14 mouse cellular contexts compared by ENCODE assay signal in genomic region chr11:115318245-115319027, GRCm38 (mm10). TPM values are rescaled to one million over a fixed set of nuclear protein-coding genes. Genes with fewer than 3 reads are reported as not detected.
A peak's percentile ranks its signal among the peaks of the same experiment; 100 is the strongest.
DNase-seq lines count a peak whose midpoint lies in the region; ATAC-seq lines count a peak whose summit lies in the region.
"Had no signal": no experiment of that assay in that cellular context is flagged by ENCODE, and none has a peak within 500 bp of the region (broad histone marks: within the 10 kb centered on the region; RNA-seq: fewer than 3 reads in every experiment).

No protein-coding gene starts in this region.

- no peak overlapping the region for H3K27ac ChIP-seq in forebrain, embryonic 10.5 days
- no peak overlapping the region for H3K27ac ChIP-seq in forebrain, embryonic 11.5 days (ENCODE audit: low read depth, low read length)
- no peak overlapping the region for H3K27ac ChIP-seq in limb, embryonic 12.5 days
- H3K27ac ChIP-seq: stomach, embryonic 15.5 days had no signal

- H3K9ac ChIP-seq in forebrain, embryonic 11.5 days (ENCODE audit: low read length): no peak overlapping the region
- H3K9ac ChIP-seq in limb, embryonic 12.5 days (replicated peaks): no peak overlapping the region
- H3K9ac ChIP-seq: stomach, embryonic 15.5 days had no signal

- H3K4me2 ChIP-seq in forebrain, embryonic 11.5 days (ENCODE audit: low read depth, low read length, severe bottlenecking): no peak overlapping the region
- H3K4me2 ChIP-seq in limb, embryonic 12.5 days: no peak overlapping the region
- H3K4me2 ChIP-seq: stomach, embryonic 15.5 days had no signal

- intact Hi-C loops in left cerebral cortex, postnatal 25 days (cut with DNase I): no loop called here

- WGBS in forebrain, embryonic 10.5 days: 5% methylated on average over 63 of the region's 63 CpGs
- WGBS in forebrain, embryonic 11.5 days: 6% methylated on average over 63 of the region's 63 CpGs
- 4% methylated on average over 63 of the region's 63 CpGs for WGBS in limb, embryonic 12.5 days

- peak overlapping the region; percentile 28; the same call in 1 of the 2 replicates for H3K4me3 ChIP-seq in forebrain, embryonic 10.5 days
- no peak overlapping the region for H3K4me3 ChIP-seq in forebrain, embryonic 11.5 days (ENCODE audit: low read depth, low read length)
- peak overlapping the region; percentile 18; the same call in 1 of the 2 replicates for H3K4me3 ChIP-seq in limb, embryonic 12.5 days (replicated peaks)
- H3K4me3 ChIP-seq: stomach, embryonic 15.5 days had no signal

- peaks cover 100% of the 10 kb centered on the region for H3K27me3 ChIP-seq in forebrain, embryonic 10.5 days (ENCODE audit: poor library complexity, severe bottlenecking)
- peaks cover 81% of the 10 kb centered on the region for H3K27me3 ChIP-seq in forebrain, embryonic 11.5 days (ENCODE audit: control insufficient read depth, insufficient read depth, low read length)
- H3K27me3 ChIP-seq in limb, embryonic 12.5 days: peaks cover 100% of the 10 kb centered on the region

- H3K36me3 ChIP-seq in forebrain, embryonic 10.5 days (replicated peaks): no peaks in the 10 kb centered on the region
- no peaks in the 10 kb centered on the region for H3K36me3 ChIP-seq in forebrain, embryonic 11.5 days (ENCODE audit: control insufficient read depth, insufficient read depth, low read length)
- H3K36me3 ChIP-seq in limb, embryonic 12.5 days: no peaks in the 10 kb centered on the region
- H3K36me3 ChIP-seq: stomach, embryonic 15.5 days had no signal

- ATAC-seq in forebrain, embryonic 11.5 days (replicated peaks; ENCODE audit: low FRiP score): no peak
- ATAC-seq in limb, embryonic 12.5 days (ENCODE audit: insufficient number of reproducible peaks, insufficient read depth, low FRiP score, low TSS enrichment, low read depth): no peak
- ATAC-seq in frontal cortex, adult (ENCODE audit: low TSS enrichment): no peak
- ATAC-seq: activated CD4-positive, CD25-positive, alpha-beta regulatory T cell, adult 4 months had no signal

- H3K9me3 ChIP-seq in forebrain, embryonic 10.5 days: no peaks in the 10 kb centered on the region
- no peaks in the 10 kb centered on the region for H3K9me3 ChIP-seq in forebrain, embryonic 11.5 days (ENCODE audit: control insufficient read depth, low read length)
- H3K9me3 ChIP-seq in limb, embryonic 12.5 days: no peaks in the 10 kb centered on the region
- H3K9me3 ChIP-seq: stomach, embryonic 15.5 days had no signal

- H3K4me1 ChIP-seq in forebrain, embryonic 10.5 days: peaks cover 44% of the 10 kb centered on the region
- H3K4me1 ChIP-seq in forebrain, embryonic 11.5 days (replicated peaks; ENCODE audit: control insufficient read depth, insufficient read depth, low read length): peaks cover 2% of the 10 kb centered on the region; the same call in 1 of the 2 replicates
- peaks cover 9% of the 10 kb centered on the region; the same call in 1 of the 2 replicates for H3K4me1 ChIP-seq in limb, embryonic 12.5 days (replicated peaks)

- no peak for DNase-seq in forebrain, embryonic 10.5 days (ENCODE audit: extremely low spot score, low spot score)
- DNase-seq in forebrain, embryonic 11.5 days (ENCODE audit: low spot score): no peak
- peak; percentile 50 for DNase-seq in testis, postnatal 10 days (ENCODE audit: low spot score)
- no peak for DNase-seq in testis, postnatal 14 days (ENCODE audit: low spot score)
- DNase-seq in left cerebral cortex, postnatal 25 days (ENCODE audit: low spot score in 2 of 2): no peak
- DNase-seq in urinary bladder, postnatal 10 days (ENCODE audit: low spot score): no peak
- DNase-seq: cerebellum, adult 11-12 months; kidney, adult 9 months; retina, postnatal 1 day had no signal

RNA-seq across cellular contexts. Expression of gene Ush1g, which starts 3.4 kb away (rescaled TPM):
- polyA plus RNA-seq in forebrain, embryonic 10.5 days (2016; fragmentation: Nextera tagmentation; extraction: Ambion mirVana): 0.05 TPM in 1 of 2 replicates, not detected in the other
- not detected in 2 replicates for polyA plus RNA-seq in forebrain, embryonic 11.5 days (2014; fragmentation: Nextera tagmentation; extraction: Ambion mirVana)
- polyA plus RNA-seq in limb, embryonic 12.5 days (2016; fragmentation: Nextera tagmentation; extraction: Ambion mirVana): not detected in 2 replicates
- under 1 TPM; 0.18 to 0.28 TPM for total RNA-seq in left cerebral cortex, postnatal 25 days (2021)
- polyA plus RNA-seq: activated CD4-positive, CD25-positive, alpha-beta regulatory T cell, adult 4 months had no signal

RNA-seq across cellular contexts. Expression of gene Otop2, which starts 11.5 kb away (rescaled TPM):
- polyA plus RNA-seq in forebrain, embryonic 10.5 days (2016; fragmentation: Nextera tagmentation; extraction: Ambion mirVana): 0.12 TPM in 1 of 2 replicates, not detected in the other
- not detected in 2 replicates for polyA plus RNA-seq in forebrain, embryonic 11.5 days (2014; fragmentation: Nextera tagmentation; extraction: Ambion mirVana)
- 0.56 TPM in 1 of 2 replicates, not detected in the other for polyA plus RNA-seq in limb, embryonic 12.5 days (2016; fragmentation: Nextera tagmentation; extraction: Ambion mirVana)
- under 1 TPM; 0.62 to 0.96 TPM for total RNA-seq in left cerebral cortex, postnatal 25 days (2021)
- polyA plus RNA-seq: activated CD4-positive, CD25-positive, alpha-beta regulatory T cell, adult 4 months; C2C12 had no signal

RNA-seq across cellular contexts. Expression of gene Otop3, which starts 16.1 kb away (rescaled TPM):
- not detected in 2 replicates for polyA plus RNA-seq in forebrain, embryonic 10.5 days (2016; fragmentation: Nextera tagmentation; extraction: Ambion mirVana)
- polyA plus RNA-seq in forebrain, embryonic 11.5 days (2014; fragmentation: Nextera tagmentation; extraction: Ambion mirVana): not detected in 2 replicates
- polyA plus RNA-seq in limb, embryonic 12.5 days (2016; fragmentation: Nextera tagmentation; extraction: Ambion mirVana): not detected in 2 replicates
- total RNA-seq in left cerebral cortex, postnatal 25 days (2021): under 1 TPM in 1 of 2 experiments, not detected in 1; 0.14 TPM
- polyA plus RNA-seq: C2C12 had no signal

RNA-seq across cellular contexts. Expression of gene Fads6, which starts 21.0 kb away (rescaled TPM):
- 0.45 and 0.49 TPM in 2 replicates for polyA plus RNA-seq in forebrain, embryonic 10.5 days (2016; fragmentation: Nextera tagmentation; extraction: Ambion mirVana)
- 0.25 and 0.45 TPM in 2 replicates for polyA plus RNA-seq in forebrain, embryonic 11.5 days (2014; fragmentation: Nextera tagmentation; extraction: Ambion mirVana)
- polyA plus RNA-seq in limb, embryonic 12.5 days (2016; fragmentation: Nextera tagmentation; extraction: Ambion mirVana): 0.10 and 0.15 TPM in 2 replicates
- total RNA-seq in left cerebral cortex, postnatal 25 days (2021): 10 to 100 TPM in 1 of 2 experiments, 1 to 10 TPM in 1; 9.5 to 10.8 TPM

RNA-seq across cellular contexts. Expression of gene Fdxr, which starts 41.6 kb away (rescaled TPM):
- polyA plus RNA-seq in forebrain, embryonic 10.5 days (2016; fragmentation: Nextera tagmentation; extraction: Ambion mirVana): 16.3 and 17.5 TPM in 2 replicates
- 13.8 and 15.6 TPM in 2 replicates for polyA plus RNA-seq in forebrain, embryonic 11.5 days (2014; fragmentation: Nextera tagmentation; extraction: Ambion mirVana)
- 13.2 and 16.1 TPM in 2 replicates for polyA plus RNA-seq in limb, embryonic 12.5 days (2016; fragmentation: Nextera tagmentation; extraction: Ambion mirVana)
- total RNA-seq in left cerebral cortex, postnatal 25 days (2021): 10 to 100 TPM; 14.5 to 17.4 TPM
